In the genomic region with DNA sequence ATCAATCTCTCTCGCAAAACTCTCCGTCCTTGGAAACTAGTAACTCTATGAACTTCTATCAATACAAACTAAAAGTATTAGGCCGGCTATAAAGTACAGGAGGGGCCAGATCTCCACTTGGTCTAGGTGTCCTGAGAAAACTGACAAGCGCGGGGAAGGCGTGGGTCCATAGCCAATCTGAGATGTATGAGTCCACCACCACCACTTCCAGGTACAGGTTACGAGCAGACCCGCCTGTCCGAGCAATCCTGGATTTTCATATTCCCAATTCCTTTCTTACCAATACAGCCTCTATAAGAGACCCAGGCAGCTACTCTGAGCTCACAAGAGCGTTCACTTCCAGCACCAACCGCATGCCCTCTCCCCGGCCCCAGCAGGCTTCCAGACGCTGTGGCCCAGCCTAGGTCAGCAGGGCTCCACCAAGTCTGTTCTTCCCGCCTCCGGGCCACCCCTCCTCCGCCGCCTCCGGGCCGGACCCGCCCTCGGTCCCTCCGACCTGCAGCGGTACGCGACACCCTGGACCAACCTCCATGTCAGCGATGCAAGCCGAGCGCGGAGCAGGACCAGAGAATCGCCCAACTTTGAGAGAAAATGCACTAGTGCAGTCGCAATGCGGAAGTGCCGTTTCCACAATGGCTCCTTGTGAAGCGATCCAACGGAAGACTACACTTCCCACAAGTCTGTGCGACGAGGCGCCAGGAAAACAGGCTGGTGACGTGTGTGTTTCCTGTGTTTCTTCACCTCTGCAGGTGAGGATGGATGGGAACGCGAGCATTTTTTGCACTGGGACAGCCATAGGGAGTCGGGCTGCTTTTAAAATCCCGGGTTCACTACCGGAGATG, we compare ENCODE assay signal across 8 mouse cellular contexts. TPM values are rescaled to one million over a fixed set of nuclear protein-coding genes. Genes with fewer than 3 reads are reported as not detected.
DNase-seq lines count a peak whose midpoint lies in the region; ATAC-seq and TF ChIP-seq lines count a peak whose summit lies in the region.

No protein-coding gene starts in this region.

- peak overlapping the region; percentile 86 for H3K27ac ChIP-seq in heart, embryonic 11.5 days (ENCODE audit: low read depth, low read length)
- H3K27ac ChIP-seq in kidney, embryonic 16.5 days (ENCODE audit: low read length), result peak overlapping the region; percentile 95
- H3K27ac ChIP-seq in liver, adult 2 months (replicated peaks; ENCODE audit: insufficient read depth, low read depth, low read length), result peak overlapping the region; percentile 64

- H3K4me3 ChIP-seq in C2C12 (ENCODE audit: insufficient read depth, poor library complexity, severe bottlenecking) (peak overlapping the region; percentile 71), myocyte (peak overlapping the region; percentile 68)
- H3K4me3 ChIP-seq in erythroblast, embryonic 14.5 days (replicated peaks), result peak overlapping the region; percentile 94
- peak overlapping the region; percentile 82 for H3K4me3 ChIP-seq in heart, embryonic 11.5 days (ENCODE audit: low read depth, low read length)
- H3K4me3 ChIP-seq in kidney, embryonic 16.5 days (ENCODE audit: low read length), result peak overlapping the region; percentile 91
- peak overlapping the region; percentile 85 for H3K4me3 ChIP-seq in liver, adult 2 months (ENCODE audit: insufficient read depth, low read depth, low read length)

- peak; percentile 30; the same call in 1 of the 2 replicates for TF ChIP-seq POLR2A in brain, embryonic 14.5 days (IDR thresholded peaks at IDR 0.05; ENCODE audit: borderline replicate concordance, extremely low read depth, insufficient read depth, insufficient read length, poor library complexity, severe bottlenecking)
- TF ChIP-seq POLR2A in liver, adult 2 months (IDR thresholded peaks at IDR 0.05; ENCODE audit: extremely low read depth, insufficient read depth, low read length), result no peak
- TF ChIP-seq POLR2A in myocyte (IDR thresholded peaks at IDR 0.05; ENCODE audit: insufficient read length, low read depth), result peak; percentile 60

- no peaks in the 10 kb centered on the region for H3K9me3 ChIP-seq in erythroblast, embryonic 14.5 days (ENCODE audit: control insufficient read depth, low read length)
- H3K9me3 ChIP-seq in heart, embryonic 11.5 days (replicated peaks; ENCODE audit: control insufficient read depth, low read length), result no peaks in the 10 kb centered on the region
- H3K9me3 ChIP-seq in kidney, embryonic 16.5 days (ENCODE audit: low read length), result no peaks in the 10 kb centered on the region

- no peaks in the 10 kb centered on the region for H3K36me3 ChIP-seq in C2C12 (ENCODE audit: control insufficient read depth, insufficient read depth)
- no peaks in the 10 kb centered on the region for H3K36me3 ChIP-seq in erythroblast, embryonic 14.5 days (ENCODE audit: control insufficient read depth)
- no peaks in the 10 kb centered on the region for H3K36me3 ChIP-seq in heart, embryonic 11.5 days (ENCODE audit: control insufficient read depth, insufficient read depth, low read length)
- H3K36me3 ChIP-seq in kidney, embryonic 16.5 days (ENCODE audit: insufficient read depth, low read length), result no peaks in the 10 kb centered on the region
- H3K36me3 ChIP-seq in liver, adult 2 months (ENCODE audit: control insufficient read depth, insufficient read depth, low read length), result no peaks in the 10 kb centered on the region; the same call in 1 of the 2 replicates
- H3K36me3 ChIP-seq in myocyte (ENCODE audit: control insufficient read depth, insufficient read depth), result no peaks in the 10 kb centered on the region
- no peaks in the 10 kb centered on the region for H3K36me3 ChIP-seq in splenic B cell, adult 2 months (ENCODE audit: control insufficient read depth, insufficient read depth, low read length, poor library complexity, severe bottlenecking)

- WGBS in heart, embryonic 11.5 days (ENCODE audit: insufficient replicate concordance), result under 1% methylated on average over 44 of the region's 44 CpGs
- under 1% methylated on average over 44 of the region's 44 CpGs for WGBS in kidney, embryonic 16.5 days
- whole genome bisulfite sequencing in liver, adult 2 months, result under 1% methylated on average over 44 of the region's 44 CpGs

- TF ChIP-seq CTCF in C2C12 (IDR thresholded peaks at IDR 0.05; ENCODE audit: control insufficient read depth, insufficient read depth, insufficient read length), result no peak
- TF ChIP-seq CTCF in brain, embryonic 14.5 days (IDR thresholded peaks at IDR 0.05; ENCODE audit: borderline replicate concordance, extremely low read depth, insufficient read depth, insufficient read length), result no peak
- TF ChIP-seq CTCF in liver, adult 2 months (IDR thresholded peaks at IDR 0.05; ENCODE audit: low read depth, low read length), result no peak

- peaks cover 44% of the 10 kb centered on the region for H3K79me3 ChIP-seq in C2C12 (ENCODE audit: low read depth)

- peak; percentile 98 for DNase-seq in brain, embryonic 14.5 days (ENCODE audit: low read depth)
- peak; percentile 94 for DNase-seq in liver, adult 2 months (ENCODE audit: extremely low read depth, low read depth, low spot score)
- peak; percentile 90 for DNase-seq in splenic B cell, adult 2 months (ENCODE audit: low read depth, low spot score)

- H3ac ChIP-seq in C2C12 (ENCODE audit: control insufficient read depth, insufficient read length, low read depth) (peak overlapping the region; percentile 100), myocyte (ENCODE audit: control insufficient read depth, insufficient read length) (peak overlapping the region; percentile 90)

- H3K79me2 ChIP-seq in C2C12 (ENCODE audit: control insufficient read depth, insufficient read depth) (peaks cover 51% of the 10 kb centered on the region), myocyte (ENCODE audit: control insufficient read depth, insufficient read depth) (peaks cover 43% of the 10 kb centered on the region)
- H3K79me2 ChIP-seq in liver, adult 2 months (ENCODE audit: control insufficient read depth, insufficient read depth, low read length), result peaks cover 8% of the 10 kb centered on the region; the same call in 1 of the 2 replicates

- peaks cover 21% of the 10 kb centered on the region for H3K4me1 ChIP-seq in erythroblast, embryonic 14.5 days (ENCODE audit: control insufficient read depth)
- H3K4me1 ChIP-seq in heart, embryonic 11.5 days (ENCODE audit: control insufficient read depth, insufficient read depth, low read length), result peaks cover 8% of the 10 kb centered on the region
- H3K4me1 ChIP-seq in kidney, embryonic 16.5 days (ENCODE audit: insufficient read depth, low read length), result peaks cover 15% of the 10 kb centered on the region
- H3K4me1 ChIP-seq in liver, adult 2 months (ENCODE audit: control insufficient read depth, insufficient read depth, low read length), result peaks cover 3% of the 10 kb centered on the region

- H3K27me3 ChIP-seq in C2C12 (ENCODE audit: control insufficient read depth, insufficient read depth, insufficient read length), result no peaks in the 10 kb centered on the region
- no peaks in the 10 kb centered on the region for H3K27me3 ChIP-seq in erythroblast, embryonic 14.5 days (ENCODE audit: control insufficient read depth)
- H3K27me3 ChIP-seq in heart, embryonic 11.5 days (ENCODE audit: control insufficient read depth, insufficient read depth, low read length), result no peaks in the 10 kb centered on the region
- no peaks in the 10 kb centered on the region for H3K27me3 ChIP-seq in kidney, embryonic 16.5 days (ENCODE audit: insufficient read depth, low read length)
- no peaks in the 10 kb centered on the region for H3K27me3 ChIP-seq in liver, adult 2 months (ENCODE audit: control insufficient read depth, insufficient read depth, low read length)
- no peaks in the 10 kb centered on the region for H3K27me3 ChIP-seq in myocyte (ENCODE audit: control insufficient read depth, insufficient read depth, insufficient read length)
- H3K27me3 ChIP-seq in splenic B cell, adult 2 months (ENCODE audit: control insufficient read depth, insufficient read depth, low read length, poor library complexity, severe bottlenecking), result no peaks in the 10 kb centered on the region

- ATAC-seq in heart, embryonic 11.5 days (replicated peaks; ENCODE audit: insufficient number of reproducible peaks, low FRiP score, low TSS enrichment), result peak; percentile 96
- ATAC-seq in kidney, embryonic 16.5 days (ENCODE audit: low FRiP score, low TSS enrichment), result peak; percentile 98

- H3K9ac ChIP-seq in heart, embryonic 11.5 days (ENCODE audit: low read depth, low read length), result peak overlapping the region; percentile 90
- H3K9ac ChIP-seq in kidney, embryonic 16.5 days (replicated peaks; ENCODE audit: low read length), result peak overlapping the region; percentile 94
- peak overlapping the region; percentile 91 for H3K9ac ChIP-seq in liver, adult 2 months (ENCODE audit: low read depth, low read length)

- H3K4me2 ChIP-seq in heart, embryonic 11.5 days, result peak overlapping the region; percentile 73
- H3K4me2 ChIP-seq in kidney, embryonic 16.5 days (replicated peaks; ENCODE audit: low read depth, low read length), result peak overlapping the region; percentile 72
- peak overlapping the region; percentile 83 for H3K4me2 ChIP-seq in myocyte (ENCODE audit: low read depth)

RNA-seq across cellular contexts. Expression of gene Zfp748, which starts 0.9 kb away (rescaled TPM):
- polyA plus RNA-seq in C2C12 (2012; fragmentation: generic; extraction: Trizol), result 1.1 TPM
- polyA plus RNA-seq in brain, embryonic 14.5 days (2012; rRNA removed), result 8.5 and 9.0 TPM in 2 replicates
- 0.01 TPM in 1 of 2 replicates, not detected in the other for polyA plus RNA-seq in erythroblast, embryonic 14.5 days (2012)
- 8.8 and 12.5 TPM in 2 replicates for polyA plus RNA-seq in heart, embryonic 11.5 days (2014; fragmentation: Nextera tagmentation; extraction: Ambion mirVana)
- polyA plus RNA-seq in kidney, embryonic 16.5 days (2015; fragmentation: Nextera tagmentation; extraction: Ambion mirVana), result 13.5 and 16.0 TPM in 2 replicates
- total RNA-seq in liver, adult 2 months (2014; rRNA removed), result 6.8 and 8.9 TPM in 2 replicates
- polyA plus RNA-seq in liver, adult 2 months (2012; rRNA removed), result 0.66 and 0.81 TPM in 2 replicates
- 0.68 TPM for polyA plus RNA-seq in myocyte (2012; fragmentation: generic; extraction: Trizol)

RNA-seq across cellular contexts. Expression of gene Zfp87, which starts 26.7 kb away (rescaled TPM):
- polyA plus RNA-seq in C2C12 (2012; fragmentation: generic; extraction: Trizol) (13.1 TPM), myocyte (2012; fragmentation: generic; extraction: Trizol) (18.0 TPM)
- polyA plus RNA-seq in brain, embryonic 14.5 days (2012; rRNA removed), result 23.7 and 25.7 TPM in 2 replicates
- 0.03 and 0.27 TPM in 2 replicates for polyA plus RNA-seq in erythroblast, embryonic 14.5 days (2012)
- polyA plus RNA-seq in heart, embryonic 11.5 days (2014; fragmentation: Nextera tagmentation; extraction: Ambion mirVana), result 17.4 and 19.6 TPM in 2 replicates
- 26.1 and 28.3 TPM in 2 replicates for polyA plus RNA-seq in kidney, embryonic 16.5 days (2015; fragmentation: Nextera tagmentation; extraction: Ambion mirVana)
- total RNA-seq in liver, adult 2 months (2014; rRNA removed), result 14.9 and 16.6 TPM in 2 replicates
- polyA plus RNA-seq in liver, adult 2 months (2012; rRNA removed), result 7.1 and 12.3 TPM in 2 replicates

RNA-seq across cellular contexts. Expression of gene Gm26965, which starts 26.8 kb away (rescaled TPM):
- polyA plus RNA-seq in C2C12 (2012; fragmentation: generic; extraction: Trizol) (not detected), myocyte (2012; fragmentation: generic; extraction: Trizol) (not detected)
- not detected in 2 replicates for polyA plus RNA-seq in brain, embryonic 14.5 days (2012; rRNA removed)
- polyA plus RNA-seq in erythroblast, embryonic 14.5 days (2012), result not detected in 2 replicates
- not detected in 2 replicates for polyA plus RNA-seq in heart, embryonic 11.5 days (2014; fragmentation: Nextera tagmentation; extraction: Ambion mirVana)
- polyA plus RNA-seq in kidney, embryonic 16.5 days (2015; fragmentation: Nextera tagmentation; extraction: Ambion mirVana), result not detected in 2 replicates
- total RNA-seq in liver, adult 2 months (2014; rRNA removed), result 0.07 TPM in 1 of 2 replicates, not detected in the other
- not detected in 2 replicates for polyA plus RNA-seq in liver, adult 2 months (2012; rRNA removed)

RNA-seq across cellular contexts. Expression of gene Zfp58, which starts 52.4 kb away (rescaled TPM):
- 1.3 TPM for polyA plus RNA-seq in C2C12 (2012; fragmentation: generic; extraction: Trizol)
- 5.4 and 5.6 TPM in 2 replicates for polyA plus RNA-seq in brain, embryonic 14.5 days (2012; rRNA removed)
- polyA plus RNA-seq in erythroblast, embryonic 14.5 days (2012), result 0.02 TPM in 1 of 2 replicates, not detected in the other
- polyA plus RNA-seq in heart, embryonic 11.5 days (2014; fragmentation: Nextera tagmentation; extraction: Ambion mirVana), result 9.3 and 10.7 TPM in 2 replicates
- 14.4 and 15.2 TPM in 2 replicates for polyA plus RNA-seq in kidney, embryonic 16.5 days (2015; fragmentation: Nextera tagmentation; extraction: Ambion mirVana)
- total RNA-seq in liver, adult 2 months (2014; rRNA removed), result 3.8 and 5.2 TPM in 2 replicates
- 0.56 and 0.68 TPM in 2 replicates for polyA plus RNA-seq in liver, adult 2 months (2012; rRNA removed)
- 1.6 TPM for polyA plus RNA-seq in myocyte (2012; fragmentation: generic; extraction: Trizol)

RNA-seq across cellular contexts. Expression of gene Zfp729b, which starts 56.8 kb away (rescaled TPM):
- polyA plus RNA-seq in C2C12 (2012; fragmentation: generic; extraction: Trizol) (0.94 TPM), myocyte (2012; fragmentation: generic; extraction: Trizol) (0.86 TPM)
- polyA plus RNA-seq in brain, embryonic 14.5 days (2012; rRNA removed), result 2.7 and 3.3 TPM in 2 replicates
- polyA plus RNA-seq in erythroblast, embryonic 14.5 days (2012), result 0.01 TPM in 1 of 2 replicates, not detected in the other
- polyA plus RNA-seq in heart, embryonic 11.5 days (2014; fragmentation: Nextera tagmentation; extraction: Ambion mirVana), result 3.0 and 3.1 TPM in 2 replicates
- 4.3 and 4.7 TPM in 2 replicates for polyA plus RNA-seq in kidney, embryonic 16.5 days (2015; fragmentation: Nextera tagmentation; extraction: Ambion mirVana)
- 7.1 and 9.5 TPM in 2 replicates for total RNA-seq in liver, adult 2 months (2014; rRNA removed)
- 0.27 and 0.32 TPM in 2 replicates for polyA plus RNA-seq in liver, adult 2 months (2012; rRNA removed)

Comparison
In these comparisons a context has a peak if more than half of its experiments do, and no peak if none do; other contexts are left out.
1. Peak in every context shown above with its lines: DNase-seq, ATAC-seq, H3K4me3 ChIP-seq and H3K27ac ChIP-seq.